Mouse (Mus musculus): ENCODE results near the gene Smim4. TPM values are rescaled to one million over a fixed set of nuclear protein-coding genes. Genes with fewer than 3 reads are reported as not detected.
A peak's percentile ranks its signal among the peaks of the same experiment; 100 is the strongest.

Smim4 gene
- polyA plus RNA-seq, 1 experiment from 2014 or later = 70.0 TPM

DNA sequence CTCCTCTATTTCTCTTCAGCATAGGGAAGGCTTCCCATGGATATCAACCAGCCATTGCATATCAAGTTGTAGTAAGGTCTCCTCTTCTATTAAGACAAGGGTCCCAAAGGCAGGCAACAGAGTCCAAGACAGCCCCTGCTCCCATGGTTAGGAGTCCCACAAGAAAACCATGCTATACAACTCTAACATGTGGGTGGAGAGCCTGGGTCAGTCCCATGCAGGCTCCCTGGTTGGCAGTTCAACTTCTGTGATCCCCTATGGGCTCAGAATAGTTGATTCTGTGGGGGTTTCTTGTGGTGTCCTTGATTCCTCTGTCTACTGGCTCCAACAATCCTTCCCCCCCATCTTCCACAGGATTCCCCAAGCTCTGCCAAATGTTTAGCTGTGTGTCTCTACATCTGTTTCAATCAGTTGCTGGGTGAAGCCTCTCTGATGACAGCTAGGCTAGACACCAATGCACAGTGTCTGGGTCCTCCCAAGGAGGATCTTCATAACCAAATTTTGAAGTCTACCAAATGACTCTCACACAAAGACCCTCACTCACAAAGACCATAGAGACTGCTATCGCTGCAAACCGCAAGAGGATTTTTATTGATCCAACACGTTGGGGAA is 50.1 kb downstream of the Smim4 start:
- Histone ChIP-seq H3K27ac (ENCODE audit: low read depth, low read length) (peak overlapping the region; percentile 42), H3K4me1 (ENCODE audit: control insufficient read depth, insufficient read depth, low read length) (peaks cover 4% of the 10 kb centered on the region; the same call in 1 of the 2 replicates), H3K9ac (ENCODE audit: low read depth, low read length) (no peak overlapping the region), H3K36me3 (ENCODE audit: control insufficient read depth, insufficient read depth, low read length) (peaks cover 32% of the 10 kb centered on the region), H3K4me3 (ENCODE audit: low read depth, low read length) (no peak overlapping the region), H3K27me3 (ENCODE audit: control insufficient read depth, insufficient read depth, low read length) (no peaks in the 10 kb centered on the region), H3K9me3 (replicated peaks; ENCODE audit: control insufficient read depth, low read length) (no peaks in the 10 kb centered on the region), H3K4me2 (no peak overlapping the region)
- ATAC-seq (replicated peaks; ENCODE audit: insufficient number of reproducible peaks, low FRiP score, low TSS enrichment) = no peak
- 89% methylated on average over 3 of the region's 3 CpGs for WGBS (ENCODE audit: insufficient replicate concordance)

DNA sequence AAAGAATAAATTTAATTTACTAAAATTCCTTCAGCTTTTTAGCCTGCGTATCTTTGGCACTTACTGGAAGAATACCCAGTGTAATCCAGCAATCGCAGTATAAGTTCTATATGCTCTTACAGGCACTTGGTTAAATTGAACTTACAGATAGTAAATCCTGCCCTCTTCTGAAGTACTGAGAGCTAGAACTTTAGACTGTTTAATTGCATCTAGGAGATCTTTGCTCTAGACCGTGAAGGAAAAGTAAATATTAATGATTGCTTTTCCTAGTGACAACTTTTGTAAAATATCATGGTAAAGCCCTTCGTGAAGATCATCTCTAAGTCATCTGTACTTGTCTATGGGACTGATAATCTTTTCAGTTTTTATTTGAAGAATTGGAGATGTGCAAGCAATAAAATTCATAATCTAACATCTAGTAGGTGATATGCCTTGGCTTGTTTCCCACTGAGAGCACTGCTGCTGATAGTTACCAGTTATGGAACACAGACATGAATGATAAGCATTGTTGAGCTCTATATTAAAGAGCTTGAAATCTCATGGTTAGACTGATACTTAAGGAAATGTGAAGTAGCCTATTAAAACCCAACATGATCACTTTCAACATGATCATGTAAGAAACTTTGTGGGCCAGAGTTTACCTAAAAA is 59.5 kb downstream of the Smim4 start:
- H3K27me3 ChIP-seq (ENCODE audit: control insufficient read depth, insufficient read depth, low read length) = no peaks in the 10 kb centered on the region
- H3K4me3 ChIP-seq (ENCODE audit: low read depth, low read length) = no peak overlapping the region
- H3K27ac ChIP-seq (ENCODE audit: low read depth, low read length) = no peak overlapping the region
- H3K36me3 ChIP-seq (ENCODE audit: control insufficient read depth, insufficient read depth, low read length) = peaks cover 23% of the 10 kb centered on the region
- no peak overlapping the region for H3K9ac ChIP-seq (ENCODE audit: low read depth, low read length)
- H3K4me2 ChIP-seq = no peak overlapping the region
- no peaks in the 10 kb centered on the region for H3K4me1 ChIP-seq (ENCODE audit: control insufficient read depth, insufficient read depth, low read length)
- H3K9me3 ChIP-seq (replicated peaks; ENCODE audit: control insufficient read depth, low read length) = no peaks in the 10 kb centered on the region
- ATAC-seq (replicated peaks; ENCODE audit: insufficient number of reproducible peaks, low FRiP score, low TSS enrichment) = no peak
- 95% methylated on average over 4 of the region's 4 CpGs for WGBS (ENCODE audit: insufficient replicate concordance)

DNA sequence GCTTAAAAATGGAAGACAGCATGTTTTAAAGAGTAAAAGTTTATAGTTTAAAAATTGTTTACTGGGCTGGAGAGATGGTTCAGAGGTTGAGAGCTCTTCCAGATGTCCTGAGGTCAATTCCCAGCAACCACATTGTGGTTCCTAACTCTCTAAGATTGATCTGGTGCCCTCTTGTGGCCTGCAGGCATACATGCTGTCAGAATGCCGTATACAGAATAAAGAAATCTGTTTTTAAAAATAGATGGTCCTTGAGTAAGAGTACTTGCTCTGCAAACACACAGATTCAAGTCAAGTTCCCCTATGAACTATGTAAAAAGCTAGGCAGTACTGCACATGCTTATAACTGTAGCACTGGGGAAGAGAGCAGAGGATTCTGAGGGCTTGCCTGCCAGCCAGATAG is 66.5 kb downstream of the Smim4 start:
- no peaks in the 10 kb centered on the region for H3K4me1 ChIP-seq (ENCODE audit: control insufficient read depth, insufficient read depth, low read length)
- no peaks in the 10 kb centered on the region for H3K9me3 ChIP-seq (replicated peaks; ENCODE audit: control insufficient read depth, low read length)
- H3K4me3 ChIP-seq (ENCODE audit: low read depth, low read length) = no peak overlapping the region
- no peak overlapping the region for H3K27ac ChIP-seq (ENCODE audit: low read depth, low read length)
- no peaks in the 10 kb centered on the region for H3K27me3 ChIP-seq (ENCODE audit: control insufficient read depth, insufficient read depth, low read length)
- WGBS (ENCODE audit: insufficient replicate concordance) = 91% methylated on average over 1 of the region's 1 CpGs
- H3K36me3 ChIP-seq (ENCODE audit: control insufficient read depth, insufficient read depth, low read length) = peaks cover 22% of the 10 kb centered on the region
- ATAC-seq (replicated peaks; ENCODE audit: insufficient number of reproducible peaks, low FRiP score, low TSS enrichment) = no peak
- no peak overlapping the region for H3K9ac ChIP-seq (ENCODE audit: low read depth, low read length)
- H3K4me2 ChIP-seq = no peak overlapping the region

DNA sequence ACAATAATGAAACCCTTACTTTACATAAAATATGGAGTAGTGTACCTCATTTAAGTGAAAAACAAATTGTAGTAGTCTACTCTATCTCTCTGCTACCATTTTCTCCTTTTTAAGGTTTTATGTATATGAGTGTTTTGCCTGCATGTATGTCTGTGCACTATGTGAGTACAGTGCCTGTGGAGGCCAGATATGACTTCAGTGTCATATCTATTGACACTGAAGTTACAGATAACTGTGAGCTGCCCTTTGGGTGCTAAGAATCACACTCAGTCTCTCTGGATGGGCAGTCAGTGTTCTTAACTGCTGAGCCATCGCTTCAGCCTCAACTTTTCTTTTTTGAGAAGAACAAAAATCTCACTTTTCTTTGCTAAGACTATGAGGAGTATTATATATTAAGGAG is 82.9 kb downstream of the Smim4 start:
- peak; percentile 88 for ATAC-seq (replicated peaks; ENCODE audit: insufficient number of reproducible peaks, low FRiP score, low TSS enrichment)
- Histone ChIP-seq H3K4me1 (ENCODE audit: control insufficient read depth, insufficient read depth, low read length) (no peaks in the 10 kb centered on the region), H3K27ac (ENCODE audit: low read depth, low read length) (no peak overlapping the region), H3K9ac (ENCODE audit: low read depth, low read length) (no peak overlapping the region), H3K27me3 (ENCODE audit: control insufficient read depth, insufficient read depth, low read length) (no peaks in the 10 kb centered on the region), H3K4me3 (ENCODE audit: low read depth, low read length) (no peak overlapping the region), H3K36me3 (ENCODE audit: control insufficient read depth, insufficient read depth, low read length) (peaks cover 35% of the 10 kb centered on the region), H3K9me3 (replicated peaks; ENCODE audit: control insufficient read depth, low read length) (no peaks in the 10 kb centered on the region), H3K4me2 (no peak overlapping the region)
- WGBS (ENCODE audit: insufficient replicate concordance) = 83% methylated on average over 1 of the region's 1 CpGs

DNA sequence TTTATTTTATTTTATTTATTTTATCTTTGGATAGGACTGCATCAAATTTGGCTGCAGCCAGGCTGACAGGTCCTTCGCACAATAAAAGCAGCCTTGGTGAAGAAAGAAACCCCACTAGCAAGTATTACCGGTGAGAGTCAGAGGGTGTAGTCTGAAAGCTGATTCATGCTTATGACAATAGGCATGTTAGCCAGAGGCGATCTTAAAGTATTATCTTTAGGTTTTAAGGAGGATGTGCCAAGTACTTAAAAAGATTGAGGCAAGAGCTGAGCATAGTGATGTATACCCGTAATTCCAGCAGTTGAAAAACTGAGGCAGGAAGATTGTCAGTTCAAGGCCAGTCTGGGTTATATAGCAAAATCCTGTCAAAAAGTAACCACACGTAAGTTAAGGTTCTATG is 83.5 kb downstream of the Smim4 start:
- 83% methylated on average over 5 of the region's 5 CpGs for WGBS (ENCODE audit: insufficient replicate concordance)
- no peak overlapping the region for H3K4me2 ChIP-seq
- peak overlapping the region; percentile 18; the same call in 1 of the 2 replicates for H3K27ac ChIP-seq (ENCODE audit: low read depth, low read length)
- no peaks in the 10 kb centered on the region for H3K9me3 ChIP-seq (replicated peaks; ENCODE audit: control insufficient read depth, low read length)
- no peaks in the 10 kb centered on the region for H3K27me3 ChIP-seq (ENCODE audit: control insufficient read depth, insufficient read depth, low read length)
- no peak for ATAC-seq (replicated peaks; ENCODE audit: insufficient number of reproducible peaks, low FRiP score, low TSS enrichment)
- H3K4me1 ChIP-seq (ENCODE audit: control insufficient read depth, insufficient read depth, low read length) = no peaks in the 10 kb centered on the region
- H3K4me3 ChIP-seq (ENCODE audit: low read depth, low read length) = no peak overlapping the region
- H3K9ac ChIP-seq (ENCODE audit: low read depth, low read length) = no peak overlapping the region
- peaks cover 30% of the 10 kb centered on the region for H3K36me3 ChIP-seq (ENCODE audit: control insufficient read depth, insufficient read depth, low read length)

Other genes starting within 250 kb of the Smim4 start
- 1.8 and 2.0 TPM in 2 replicates for gene Mustn1, start 249.8 kb downstream of the Smim4 start, polyA plus RNA-seq (2014; fragmentation: Nextera tagmentation; extraction: Ambion mirVana)
- gene Itih4, start 242.5 kb downstream of the Smim4 start, polyA plus RNA-seq (2014; fragmentation: Nextera tagmentation; extraction: Ambion mirVana) = not detected in 2 replicates
- gene Itih3, start 205.2 kb downstream of the Smim4 start, polyA plus RNA-seq (2014; fragmentation: Nextera tagmentation; extraction: Ambion mirVana) = 1.4 and 1.7 TPM in 2 replicates
- 0.11 TPM in 1 of 2 replicates, not detected in the other for gene Itih1, start 185.7 kb downstream of the Smim4 start, polyA plus RNA-seq (2014; fragmentation: Nextera tagmentation; extraction: Ambion mirVana)
- gene Nek4, start 177.6 kb downstream of the Smim4 start, polyA plus RNA-seq (2014; fragmentation: Nextera tagmentation; extraction: Ambion mirVana) = 4.4 and 5.1 TPM in 2 replicates
- 49.4 and 55.1 TPM in 2 replicates for gene Glt8d1, start 127.6 kb downstream of the Smim4 start, polyA plus RNA-seq (2014; fragmentation: Nextera tagmentation; extraction: Ambion mirVana)
- 319 and 321 TPM in 2 replicates for gene Spcs1, start 127.3 kb downstream of the Smim4 start, polyA plus RNA-seq (2014; fragmentation: Nextera tagmentation; extraction: Ambion mirVana)
- 80.6 and 93.6 TPM in 2 replicates for gene Pbrm1, start 109.8 kb downstream of the Smim4 start, polyA plus RNA-seq (2014; fragmentation: Nextera tagmentation; extraction: Ambion mirVana)
- 76.2 and 88.7 TPM in 2 replicates for gene Gnl3, start 109.8 kb downstream of the Smim4 start, polyA plus RNA-seq (2014; fragmentation: Nextera tagmentation; extraction: Ambion mirVana)
- gene Nt5dc2, start 2.1 kb upstream of the Smim4 start, polyA plus RNA-seq (2014; fragmentation: Nextera tagmentation; extraction: Ambion mirVana) = 342 and 344 TPM in 2 replicates
- 35.9 and 40.4 TPM in 2 replicates for gene Stab1, start 39.7 kb upstream of the Smim4 start, polyA plus RNA-seq (2014; fragmentation: Nextera tagmentation; extraction: Ambion mirVana)
- 3,123 and 3,177 TPM in 2 replicates for gene Tnnc1, start 79.4 kb upstream of the Smim4 start, polyA plus RNA-seq (2014; fragmentation: Nextera tagmentation; extraction: Ambion mirVana)
- 286 and 325 TPM in 2 replicates for gene Nisch, start 88.0 kb upstream of the Smim4 start, polyA plus RNA-seq (2014; fragmentation: Nextera tagmentation; extraction: Ambion mirVana)
- gene Sema3g, start 88.9 kb upstream of the Smim4 start, polyA plus RNA-seq (2014; fragmentation: Nextera tagmentation; extraction: Ambion mirVana) = 0.03 and 0.08 TPM in 2 replicates
- 7.4 and 8.7 TPM in 2 replicates for gene Phf7, start 122.4 kb upstream of the Smim4 start, polyA plus RNA-seq (2014; fragmentation: Nextera tagmentation; extraction: Ambion mirVana)
- 52.5 and 57.8 TPM in 2 replicates for gene Bap1, start 122.5 kb upstream of the Smim4 start, polyA plus RNA-seq (2014; fragmentation: Nextera tagmentation; extraction: Ambion mirVana)
- 1.5 TPM in 2 replicates for gene Dnah1, start 194.9 kb upstream of the Smim4 start, polyA plus RNA-seq (2014; fragmentation: Nextera tagmentation; extraction: Ambion mirVana)
- gene Capn7, start 207.7 kb upstream of the Smim4 start, polyA plus RNA-seq (2014; fragmentation: Nextera tagmentation; extraction: Ambion mirVana) = 35.4 and 42.2 TPM in 2 replicates